In genomic region chr9:24378848-24379247, GRCm38 (mm10) we compare ENCODE assay signal across 18 mouse cellular contexts.
"Had no signal": no experiment of that assay in that cellular context is flagged by ENCODE, and none has a peak within 500 bp of the region (broad histone marks: within the 10 kb centered on the region; RNA-seq: fewer than 3 reads in every experiment).

No protein-coding gene starts in this region.

- H3K9me3 ChIP-seq: heart, embryonic 13.5 days; heart, embryonic 15.5 days; hindbrain, embryonic 15.5 days; limb, embryonic 13.5 days; limb, embryonic 15.5 days; liver, embryonic 13.5 days; liver, embryonic 15.5 days had no signal

- H3K27ac ChIP-seq: heart, adult 2 months; heart, embryonic 13.5 days; heart, embryonic 15.5 days; hindbrain, embryonic 15.5 days; hindbrain, postnatal 0 days; kidney, postnatal 0 days; limb, embryonic 13.5 days; limb, embryonic 15.5 days; liver, embryonic 13.5 days; liver, embryonic 15.5 days had no signal

- ATAC-seq: forebrain, postnatal 0 days; hindbrain, postnatal 0 days; intestine, embryonic 16.5 days had no signal

- H3K4me2 ChIP-seq: heart, embryonic 11.5 days; heart, embryonic 13.5 days; heart, embryonic 15.5 days; hindbrain, embryonic 15.5 days; limb, embryonic 13.5 days; limb, embryonic 15.5 days; liver, embryonic 13.5 days; liver, embryonic 15.5 days had no signal

- H3K9ac ChIP-seq: forebrain, postnatal 0 days; heart, embryonic 13.5 days; heart, embryonic 15.5 days; hindbrain, embryonic 15.5 days; limb, embryonic 13.5 days; limb, embryonic 15.5 days; liver, embryonic 13.5 days; liver, embryonic 15.5 days had no signal

- H3K36me3 ChIP-seq: heart, embryonic 13.5 days; heart, embryonic 15.5 days; hindbrain, embryonic 15.5 days; limb, embryonic 13.5 days; limb, embryonic 15.5 days; liver, embryonic 13.5 days; liver, embryonic 15.5 days had no signal

- H3K4me3 ChIP-seq: heart, adult 2 months; heart, embryonic 13.5 days; heart, embryonic 15.5 days; hindbrain, embryonic 15.5 days; limb, embryonic 13.5 days; limb, embryonic 15.5 days; liver, embryonic 13.5 days; liver, embryonic 15.5 days had no signal

- H3K4me1 ChIP-seq: heart, embryonic 13.5 days; heart, embryonic 15.5 days; hindbrain, embryonic 15.5 days; limb, embryonic 13.5 days; limb, embryonic 15.5 days; liver, embryonic 15.5 days had no signal

- H3K27me3 ChIP-seq: heart, embryonic 13.5 days; heart, embryonic 15.5 days; hindbrain, embryonic 15.5 days; limb, embryonic 13.5 days; limb, embryonic 15.5 days; liver, embryonic 13.5 days; liver, embryonic 15.5 days had no signal

- DNase-seq: forebrain, postnatal 0 days; gastrocnemius, postnatal 14 days; gastrocnemius, postnatal 36 days; kidney, adult 11 months; layer of hippocampus, postnatal 36 days; liver, embryonic 13.5 days; lung, adult 18-20 months had no signal
